Mouse (Mus musculus) limb, embryonic 12.5 days (tissue): ENCODE results near the gene Rhbdd1. TPM values are rescaled to one million over a fixed set of nuclear protein-coding genes. Genes with fewer than 3 reads are reported as not detected.

Source experiments
- ATAC-seq: fragments of 200-750 bp; cut with Nextera tagmentation; 2 replicates; pipeline ENCODE4 v1.8.0; 2017; ENCODE audit warnings: low read depth, moderate TSS enrichment; ENCODE audit not compliant: insufficient number of reproducible peaks, insufficient read depth, low FRiP score, low TSS enrichment
- H3K27ac ChIP-seq: fragments of 300-500 bp; sonication (generic); 2 replicates; pipeline ENCODE4 v1.5.1; 2016; ENCODE audit warnings: mild to moderate bottlenecking, moderate library complexity
- H3K27me3 ChIP-seq: fragments of 300-500 bp; sonication (generic); 2 replicates; pipeline ENCODE4 v1.6.1; 2016; ENCODE audit warnings: mild to moderate bottlenecking, moderate library complexity
- H3K36me3 ChIP-seq: fragments of 300-500 bp; sonication (generic); 2 replicates; pipeline ENCODE4 v1.6.1; 2016; ENCODE audit warnings: mild to moderate bottlenecking, moderate library complexity
- H3K4me1 ChIP-seq: fragments of 300-500 bp; sonication (generic); replicated peaks from 2 replicates; pipeline ENCODE4 v1.6.1; 2016
- H3K4me2 ChIP-seq: fragments of 300-500 bp; sonication (generic); 2 replicates; pipeline ENCODE4 v1.6.1; 2016; ENCODE audit warnings: mild to moderate bottlenecking, moderate library complexity
- H3K4me3 ChIP-seq: fragments of 300-500 bp; sonication (generic); replicated peaks from 2 replicates; pipeline ENCODE4 v1.5.1; 2016; ENCODE audit warnings: mild to moderate bottlenecking
- H3K9ac ChIP-seq: fragments of 300-500 bp; sonication (generic); replicated peaks from 2 replicates; pipeline ENCODE4 v1.6.1; 2016; ENCODE audit warnings: mild to moderate bottlenecking, moderate library complexity
- H3K9me3 ChIP-seq: fragments of 300-500 bp; sonication (generic); 2 replicates; pipeline ENCODE4 v1.6.1; 2016; ENCODE audit warnings: mild to moderate bottlenecking, moderate library complexity
- WGBS: fragments of 180-500 bp; shearing (Covaris S2); methylation state at CpG from one replicate; pipeline ENCODE4 v1.1.7; 2016; 5-methylcytosine and 5-hydroxymethylcytosine counted together
- polyA plus RNA-seq: library from polyadenylated mRNA; unstranded; fragments of >200 nt; fragmentation: Nextera tagmentation; extraction: Ambion mirVana; gene quantifications from 2 replicates; pipeline ENCODE4 v1.2.1, GENCODE M21; 2016

The Rhbdd1 gene
- polyA plus RNA-seq, 1 experiment from 2014 or later, result 7.7 TPM

GRCm38 (mm10) chr1:82328033-82328775 is 12.0 kb downstream of the Rhbdd1 start:
- Histone ChIP-seq H3K4me2 (no peak overlapping the region), H3K27me3 (no peaks in the 10 kb centered on the region), H3K4me1 (peaks cover 7% of the 10 kb centered on the region), H3K4me3 (no peak overlapping the region), H3K9ac (no peak overlapping the region), H3K9me3 (no peaks in the 10 kb centered on the region), H3K27ac (no peak overlapping the region), H3K36me3 (no peaks in the 10 kb centered on the region)
- ATAC-seq, result no peak
- 89% methylated on average over 7 of the region's 7 CpGs for WGBS

DNA sequence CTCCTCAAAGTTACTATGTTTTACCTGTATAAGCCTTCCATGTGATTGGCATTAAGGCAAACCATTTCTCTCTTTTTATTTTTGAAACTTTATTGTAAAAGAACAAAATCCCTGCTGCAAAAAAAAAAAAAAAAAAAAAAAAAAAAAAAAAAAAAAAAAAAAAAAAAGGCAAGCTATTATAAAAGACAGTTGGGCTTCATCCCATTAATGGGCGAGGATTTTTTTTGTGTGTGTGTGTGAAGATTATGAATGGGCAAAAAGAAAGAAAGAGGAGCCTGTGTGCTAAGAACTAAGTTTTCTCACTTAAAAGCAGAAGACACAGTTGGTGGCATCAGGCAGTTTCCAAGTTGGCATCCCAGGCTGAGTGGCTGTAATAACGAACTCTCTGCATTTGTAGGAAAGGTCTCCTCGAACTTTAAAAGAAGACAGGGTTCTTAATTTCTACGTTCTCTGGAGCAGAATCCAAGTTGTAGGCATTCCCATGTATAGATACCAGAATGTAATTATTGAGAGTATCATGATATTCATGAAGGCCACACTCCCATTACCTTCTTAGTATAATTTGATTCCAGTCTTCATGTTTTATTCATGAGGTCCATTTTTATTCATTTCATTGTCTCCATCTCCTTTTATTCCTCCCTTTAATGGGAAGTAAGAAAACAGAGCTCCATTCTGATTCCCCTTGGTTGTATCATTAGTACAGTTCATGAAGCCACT is 13.1 kb downstream of the Rhbdd1 start:
- no peak overlapping the region for H3K4me3 ChIP-seq
- H3K4me1 ChIP-seq, result no peaks in the 10 kb centered on the region
- WGBS, result 83% methylated on average over 4 of the region's 4 CpGs
- no peaks in the 10 kb centered on the region for H3K27me3 ChIP-seq
- H3K9me3 ChIP-seq, result no peaks in the 10 kb centered on the region
- H3K36me3 ChIP-seq, result no peaks in the 10 kb centered on the region
- no peak overlapping the region for H3K4me2 ChIP-seq
- ATAC-seq, result no peak
- no peak overlapping the region for H3K27ac ChIP-seq
- no peak overlapping the region for H3K9ac ChIP-seq

DNA sequence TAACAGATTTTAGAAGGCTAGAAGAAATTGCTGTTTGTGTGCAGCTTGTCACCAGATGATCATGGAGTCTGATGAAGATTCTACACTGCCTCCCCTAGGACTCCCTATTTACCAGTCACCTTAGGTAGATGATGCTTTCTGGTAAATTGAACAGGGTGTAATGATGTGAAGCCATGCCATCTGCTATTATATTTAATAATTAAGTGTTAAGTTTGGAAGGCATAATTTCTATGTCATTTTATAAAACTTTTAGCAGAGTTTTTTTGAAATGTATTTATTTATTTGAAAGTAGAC is 13.6 kb downstream of the Rhbdd1 start:
- H3K9me3 ChIP-seq, result no peaks in the 10 kb centered on the region
- H3K4me2 ChIP-seq, result no peak overlapping the region
- H3K27me3 ChIP-seq, result no peaks in the 10 kb centered on the region
- H3K27ac ChIP-seq, result no peak overlapping the region
- no peaks in the 10 kb centered on the region for H3K36me3 ChIP-seq
- H3K4me1 ChIP-seq, result no peaks in the 10 kb centered on the region
- no peak for ATAC-seq
- no peak overlapping the region for H3K4me3 ChIP-seq
- H3K9ac ChIP-seq, result no peak overlapping the region

GRCm38 (mm10) chr1:82334506-82334905 is 18.3 kb downstream of the Rhbdd1 start:
- H3K4me3 ChIP-seq, result no peak overlapping the region
- 83% methylated on average over 3 of the region's 3 CpGs for WGBS
- H3K27ac ChIP-seq, result no peak overlapping the region
- ATAC-seq, result no peak
- H3K36me3 ChIP-seq, result no peaks in the 10 kb centered on the region
- no peaks in the 10 kb centered on the region for H3K27me3 ChIP-seq
- H3K9ac ChIP-seq, result no peak overlapping the region
- H3K4me2 ChIP-seq, result no peak overlapping the region
- H3K4me1 ChIP-seq, result no peaks in the 10 kb centered on the region
- no peaks in the 10 kb centered on the region for H3K9me3 ChIP-seq

DNA sequence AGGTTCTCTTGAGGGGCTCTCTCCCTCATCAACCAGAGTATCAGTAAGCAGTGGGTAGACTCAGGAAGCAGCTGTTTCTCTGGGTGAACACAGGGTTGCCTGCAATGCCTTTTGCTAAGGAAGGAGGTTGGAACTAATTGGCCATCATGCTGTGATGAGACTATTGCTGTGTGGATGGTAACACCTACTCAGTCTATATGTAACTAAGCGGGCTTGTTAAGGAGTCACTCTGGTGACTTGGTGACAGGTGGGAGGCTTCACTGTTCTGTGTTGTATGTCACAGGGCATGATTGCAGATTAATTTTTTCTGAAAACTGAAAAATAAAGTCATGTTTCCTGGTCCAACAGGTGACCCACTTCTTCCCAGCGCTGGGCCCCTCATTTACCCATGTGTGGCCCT is 36.8 kb downstream of the Rhbdd1 start:
- WGBS, result 85% methylated on average over 2 of the region's 2 CpGs
- H3K4me2 ChIP-seq, result no peak overlapping the region
- H3K4me1 ChIP-seq, result peaks cover 13% of the 10 kb centered on the region
- H3K4me3 ChIP-seq, result no peak overlapping the region
- no peak overlapping the region for H3K9ac ChIP-seq
- H3K9me3 ChIP-seq, result no peaks in the 10 kb centered on the region
- no peak for ATAC-seq
- H3K27ac ChIP-seq, result no peak overlapping the region
- no peaks in the 10 kb centered on the region for H3K36me3 ChIP-seq
- H3K27me3 ChIP-seq, result no peaks in the 10 kb centered on the region

- 79% methylated on average over 2 of the region's 2 CpGs for WGBS
- ATAC-seq, result no peak
Measured at GRCm38 (mm10) chr1:82353755-82354154, 37.5 kb downstream of the Rhbdd1 start.

DNA sequence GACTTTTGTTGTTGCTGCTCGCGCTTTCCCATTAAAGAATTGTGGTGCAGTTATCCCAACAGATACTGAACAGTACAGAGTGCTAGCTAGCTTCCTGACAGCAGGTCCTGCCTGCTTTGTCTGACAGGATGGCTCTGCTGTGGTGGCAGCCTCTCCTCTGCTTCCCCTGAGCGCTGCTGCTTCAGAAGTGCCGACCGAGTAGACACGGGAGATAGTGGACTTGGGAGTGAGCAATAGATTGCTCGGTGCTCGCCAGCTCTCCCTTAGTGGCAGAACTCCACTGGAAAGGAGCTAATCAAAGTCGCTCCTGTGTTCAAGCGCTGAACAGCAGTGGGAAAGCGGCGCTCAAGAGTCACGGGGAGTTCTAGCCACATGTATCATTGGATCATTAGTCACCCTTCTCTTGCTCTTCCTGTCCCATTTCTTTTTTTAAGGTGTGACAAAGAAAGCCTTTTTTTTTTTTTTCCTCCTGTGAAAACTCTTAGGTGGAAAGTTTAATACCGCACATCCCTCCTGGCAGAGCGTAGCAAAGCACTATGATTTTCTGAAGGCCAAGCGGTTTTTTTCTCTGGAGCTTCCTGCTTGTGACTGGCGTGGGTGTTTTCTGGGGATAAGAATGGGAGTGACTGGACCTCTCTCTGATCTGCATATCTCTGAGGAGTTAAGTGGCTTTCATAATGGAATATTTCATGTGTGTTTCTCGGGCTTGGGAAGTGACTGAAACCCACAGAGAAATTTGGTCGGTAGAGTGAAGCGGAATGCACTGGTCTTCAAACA is 42.8 kb downstream of the Rhbdd1 start:
- no peak overlapping the region for H3K4me3 ChIP-seq
- H3K9me3 ChIP-seq, result no peaks in the 10 kb centered on the region
- H3K27me3 ChIP-seq, result no peaks in the 10 kb centered on the region
- H3K9ac ChIP-seq, result no peak overlapping the region
- H3K4me1 ChIP-seq, result peaks cover 42% of the 10 kb centered on the region
- no peak for ATAC-seq
- no peak overlapping the region for H3K4me2 ChIP-seq
- H3K36me3 ChIP-seq, result no peaks in the 10 kb centered on the region
- WGBS, result 71% methylated on average over 20 of the region's 20 CpGs
- no peak overlapping the region for H3K27ac ChIP-seq

More at GRCm38 (mm10) chr1:82353755-82354154, 37.5 kb downstream of the Rhbdd1 start:
- Histone ChIP-seq H3K27ac (no peak overlapping the region), H3K36me3 (no peaks in the 10 kb centered on the region), H3K27me3 (no peaks in the 10 kb centered on the region), H3K4me1 (peaks cover 15% of the 10 kb centered on the region), H3K9ac (no peak overlapping the region), H3K4me3 (no peak overlapping the region), H3K9me3 (no peaks in the 10 kb centered on the region), H3K4me2 (no peak overlapping the region)

DNA sequence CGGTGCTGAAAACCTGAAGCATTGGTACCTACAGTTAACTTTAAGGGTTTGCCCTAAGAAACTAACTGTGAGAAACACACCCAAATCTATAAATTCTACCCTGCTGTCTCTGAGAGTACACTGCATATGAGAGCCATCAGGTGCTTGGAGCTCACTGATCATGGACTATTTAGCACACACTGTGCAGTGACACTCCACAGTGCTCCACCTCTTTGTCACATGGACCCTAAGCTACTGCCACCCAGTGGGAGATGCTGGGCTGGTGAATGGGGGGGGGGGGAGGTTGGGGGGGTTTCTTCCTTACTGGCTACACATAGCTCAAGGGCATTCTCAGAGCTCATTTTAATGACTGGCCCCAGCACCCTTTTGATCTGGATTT is 43.4 kb downstream of the Rhbdd1 start:
- H3K27me3 ChIP-seq, result no peaks in the 10 kb centered on the region
- H3K27ac ChIP-seq, result no peak overlapping the region
- 80% methylated on average over 1 of the region's 1 CpGs for WGBS
- H3K4me2 ChIP-seq, result no peak overlapping the region
- peaks cover 36% of the 10 kb centered on the region for H3K4me1 ChIP-seq
- H3K36me3 ChIP-seq, result no peaks in the 10 kb centered on the region
- ATAC-seq, result no peak
- H3K9me3 ChIP-seq, result no peaks in the 10 kb centered on the region
- no peak overlapping the region for H3K9ac ChIP-seq
- H3K4me3 ChIP-seq, result no peak overlapping the region

- ATAC-seq, result peak; percentile 79
Measured at GRCm38 (mm10) chr1:82361240-82361639, 45.0 kb downstream of the Rhbdd1 start.

DNA sequence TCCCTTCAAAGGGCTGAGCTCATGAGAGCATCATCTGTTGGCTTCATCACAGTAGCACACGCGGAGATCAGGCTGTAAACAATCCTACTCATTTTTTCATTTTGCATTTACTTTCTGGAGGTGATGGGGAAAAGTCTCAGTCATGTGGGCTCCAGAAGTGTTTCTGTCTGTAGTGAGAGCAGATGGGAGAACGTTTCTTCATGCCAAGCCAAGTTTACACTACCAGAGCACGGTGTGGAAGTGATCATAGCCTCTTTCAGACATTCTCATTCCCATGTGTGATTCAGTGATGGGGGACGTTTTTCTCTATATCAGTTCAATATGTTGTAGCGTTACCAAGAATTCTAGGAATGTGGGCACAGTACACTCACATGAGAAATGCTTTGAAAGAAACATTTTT is 45.9 kb downstream of the Rhbdd1 start:
- WGBS, result 52% methylated on average over 6 of the region's 6 CpGs
- H3K27me3 ChIP-seq, result no peaks in the 10 kb centered on the region
- H3K4me3 ChIP-seq, result no peak overlapping the region
- no peaks in the 10 kb centered on the region for H3K36me3 ChIP-seq
- peaks cover 35% of the 10 kb centered on the region for H3K4me1 ChIP-seq
- ATAC-seq, result no peak
- no peak overlapping the region for H3K9ac ChIP-seq
- H3K9me3 ChIP-seq, result no peaks in the 10 kb centered on the region
- H3K4me2 ChIP-seq, result no peak overlapping the region
- H3K27ac ChIP-seq, result peak overlapping the region; percentile 72; the same call in 1 of the 2 replicates

More at GRCm38 (mm10) chr1:82361240-82361639, 45.0 kb downstream of the Rhbdd1 start:
- no peak overlapping the region for H3K4me2 ChIP-seq
- H3K9ac ChIP-seq, result no peak overlapping the region
- H3K4me3 ChIP-seq, result no peak overlapping the region
- H3K9me3 ChIP-seq, result no peaks in the 10 kb centered on the region
- peaks cover 35% of the 10 kb centered on the region for H3K4me1 ChIP-seq
- H3K27ac ChIP-seq, result peak overlapping the region; percentile 83
- H3K36me3 ChIP-seq, result no peaks in the 10 kb centered on the region
- H3K27me3 ChIP-seq, result no peaks in the 10 kb centered on the region
- WGBS, result 10% methylated on average over 4 of the region's 4 CpGs

DNA sequence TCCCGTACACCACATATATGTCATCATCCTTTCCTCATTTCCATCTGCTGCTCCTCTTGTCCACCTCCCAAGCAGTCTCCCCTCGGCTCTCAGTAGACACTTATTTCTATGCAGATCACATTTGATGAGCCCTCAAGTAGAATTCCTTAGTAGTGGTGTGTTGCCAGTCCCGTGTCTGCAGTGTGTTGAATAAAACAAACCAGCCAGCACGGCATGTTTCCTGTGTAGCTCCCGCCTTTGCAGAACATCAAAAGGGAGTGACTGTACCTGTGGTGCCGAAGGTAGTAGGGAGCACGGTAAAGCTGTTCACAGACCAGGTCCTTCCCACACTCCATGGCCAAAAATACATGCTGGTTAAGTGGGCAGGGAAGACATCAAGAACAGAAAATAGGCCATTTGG is 47.8 kb downstream of the Rhbdd1 start:
- ATAC-seq, result no peak
- H3K9me3 ChIP-seq, result no peaks in the 10 kb centered on the region
- H3K4me1 ChIP-seq, result peaks cover 30% of the 10 kb centered on the region
- H3K27me3 ChIP-seq, result no peaks in the 10 kb centered on the region
- H3K4me3 ChIP-seq, result no peak overlapping the region
- H3K27ac ChIP-seq, result no peak overlapping the region
- H3K9ac ChIP-seq, result no peak overlapping the region
- H3K36me3 ChIP-seq, result no peaks in the 10 kb centered on the region
- no peak overlapping the region for H3K4me2 ChIP-seq
- WGBS, result 75% methylated on average over 7 of the region's 7 CpGs
